Mouse (Mus musculus) neural tube, embryonic 13.5 days (tissue): ENCODE results near the gene Psen1. TPM values are rescaled to one million over a fixed set of nuclear protein-coding genes. Genes with fewer than 3 reads are reported as not detected.
A peak's percentile ranks its signal among the peaks of the same experiment; 100 is the strongest.

Source experiments
- ATAC-seq: fragments of 200-750 bp; cut with Nextera tagmentation; 2 replicates; pipeline ENCODE4 v1.8.0; 2017; ENCODE audit warnings: low read depth, mild to moderate bottlenecking, moderate TSS enrichment, moderate library complexity
- H3K27ac ChIP-seq: fragments of 300-500 bp; sonication (generic); replicated peaks from 2 replicates; pipeline ENCODE4 v1.5.1; 2015; ENCODE audit warnings: moderate library complexity, mild to moderate bottlenecking, inconsistent platforms
- H3K27me3 ChIP-seq: fragments of 300-500 bp; sonication (generic); 2 replicates; pipeline ENCODE4 v1.6.1; 2015; ENCODE audit warnings: mild to moderate bottlenecking, inconsistent platforms
- H3K36me3 ChIP-seq: fragments of 300-500 bp; sonication (generic); 2 replicates; pipeline ENCODE4 v1.6.1; 2015; ENCODE audit warnings: mild to moderate bottlenecking, inconsistent platforms
- H3K4me1 ChIP-seq: fragments of 300-500 bp; sonication (generic); replicated peaks from 2 replicates; pipeline ENCODE4 v1.6.1; 2015; ENCODE audit warnings: inconsistent platforms
- H3K4me2 ChIP-seq: fragments of 300-500 bp; sonication (generic); 2 replicates; pipeline ENCODE4 v1.6.1; 2015; ENCODE audit warnings: inconsistent platforms, mild to moderate bottlenecking, moderate library complexity
- H3K4me3 ChIP-seq: fragments of 300-500 bp; sonication (generic); 2 replicates; pipeline ENCODE4 v1.5.1; 2015; ENCODE audit warnings: mild to moderate bottlenecking, inconsistent platforms
- H3K9ac ChIP-seq: fragments of 300-500 bp; sonication (generic); 2 replicates; pipeline ENCODE4 v1.6.1; 2015; ENCODE audit warnings: moderate library complexity, mild to moderate bottlenecking, inconsistent platforms
- H3K9me3 ChIP-seq: fragments of 300-500 bp; sonication (generic); 2 replicates; pipeline ENCODE4 v1.6.1; 2016; ENCODE audit warnings: inconsistent platforms
- WGBS: fragments of 180-500 bp; shearing (Covaris S2); methylation state at CpG from one replicate; pipeline ENCODE4 v1.1.7; 2015; 5-methylcytosine and 5-hydroxymethylcytosine counted together
- polyA plus RNA-seq: library from polyadenylated mRNA; unstranded; fragments of >200 nt; fragmentation: Nextera tagmentation; extraction: Ambion mirVana; gene quantifications from 2 replicates; pipeline ENCODE4 v1.2.1, GENCODE M21; 2015

Psen1 gene
- polyA plus RNA-seq, 1 experiment from 2014 or later = 70.0 TPM

DNA sequence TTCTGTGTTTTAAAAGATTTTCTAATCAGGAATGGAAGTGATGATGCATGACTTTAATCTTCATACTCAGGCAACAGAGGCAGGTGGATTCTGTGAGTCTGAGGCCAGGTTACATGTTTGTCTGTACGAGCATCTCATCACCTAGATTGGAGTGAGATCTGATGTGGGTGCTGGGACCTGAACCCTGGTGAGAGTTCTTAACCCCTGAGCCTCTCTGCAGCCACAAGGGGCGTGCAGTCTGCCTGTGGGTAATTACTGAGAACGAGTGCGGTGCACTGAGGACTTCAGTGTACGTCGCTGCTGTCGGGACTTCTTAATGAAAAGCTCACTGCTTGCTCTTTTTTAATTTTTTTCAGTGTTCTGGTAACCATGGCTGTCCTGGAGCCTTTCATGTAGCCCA, 13.7 kb downstream of the Psen1 start:
- Histone ChIP-seq H3K27me3 (no peaks in the 10 kb centered on the region), H3K4me1 (peaks cover 13% of the 10 kb centered on the region; the same call in 1 of the 2 replicates), H3K36me3 (peaks cover 46% of the 10 kb centered on the region), H3K9ac (no peak overlapping the region), H3K4me2 (no peak overlapping the region), H3K27ac (no peak overlapping the region), H3K9me3 (no peaks in the 10 kb centered on the region), H3K4me3 (no peak overlapping the region)
- no peak for ATAC-seq
- 93% methylated on average over 7 of the region's 7 CpGs for WGBS

DNA sequence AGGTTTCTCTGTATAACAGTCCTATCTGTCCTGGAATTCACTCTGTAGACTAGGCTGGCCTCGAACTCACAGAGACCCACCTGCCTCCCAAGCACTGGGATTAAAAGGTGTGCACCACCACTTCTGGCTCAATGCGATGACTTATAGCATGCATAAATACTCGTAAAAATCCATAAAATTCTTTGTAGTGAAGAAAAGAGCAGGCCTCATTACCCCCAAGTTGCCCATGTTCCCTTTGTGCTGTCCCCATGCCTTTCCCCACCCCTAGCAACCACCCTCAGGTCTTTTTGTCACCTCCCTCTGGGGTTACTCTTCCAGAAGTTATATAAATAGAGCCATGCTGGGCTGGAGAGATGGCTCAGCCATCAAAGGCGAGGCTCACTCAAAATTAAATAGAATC, 14.8 kb downstream of the Psen1 start:
- Histone ChIP-seq H3K36me3 (peaks cover 48% of the 10 kb centered on the region), H3K4me3 (no peak overlapping the region), H3K27ac (no peak overlapping the region), H3K9me3 (no peaks in the 10 kb centered on the region), H3K4me1 (peaks cover 13% of the 10 kb centered on the region; the same call in 1 of the 2 replicates), H3K9ac (no peak overlapping the region), H3K27me3 (no peaks in the 10 kb centered on the region), H3K4me2 (no peak overlapping the region)
- WGBS = 19% methylated on average over 4 of the region's 4 CpGs
- ATAC-seq = no peak

DNA sequence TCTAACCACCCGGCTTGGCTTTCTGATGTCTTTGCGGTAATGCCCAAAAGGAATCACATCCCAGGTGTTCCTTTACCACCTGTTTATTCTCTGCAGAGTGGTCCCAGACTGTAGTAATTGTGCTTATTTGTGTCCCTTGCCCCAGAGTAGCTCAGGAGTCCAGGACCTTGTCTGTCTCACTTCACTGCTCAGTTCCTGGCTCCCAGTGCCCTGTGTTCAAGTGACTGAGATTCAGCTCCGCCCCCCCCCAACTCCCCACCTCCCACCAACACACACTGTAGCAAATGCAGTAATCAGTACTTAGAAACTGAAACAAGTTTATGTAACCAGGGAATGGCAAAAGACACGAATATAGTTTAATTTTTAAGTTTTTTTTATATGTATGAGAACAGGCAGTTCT, 19.0 kb downstream of the Psen1 start:
- H3K36me3 ChIP-seq = peaks cover 22% of the 10 kb centered on the region
- 0 out of 2 replicates have a peak, but pooled peaks cover 6% of the 10 kb centered on the region for H3K4me1 ChIP-seq
- ATAC-seq = no peak
- 69% methylated on average over 4 of the region's 4 CpGs for WGBS
- H3K9ac ChIP-seq = no peak overlapping the region
- no peaks in the 10 kb centered on the region for H3K27me3 ChIP-seq
- H3K4me2 ChIP-seq = no peak overlapping the region
- H3K4me3 ChIP-seq = no peak overlapping the region
- no peak overlapping the region for H3K27ac ChIP-seq
- no peaks in the 10 kb centered on the region for H3K9me3 ChIP-seq

DNA sequence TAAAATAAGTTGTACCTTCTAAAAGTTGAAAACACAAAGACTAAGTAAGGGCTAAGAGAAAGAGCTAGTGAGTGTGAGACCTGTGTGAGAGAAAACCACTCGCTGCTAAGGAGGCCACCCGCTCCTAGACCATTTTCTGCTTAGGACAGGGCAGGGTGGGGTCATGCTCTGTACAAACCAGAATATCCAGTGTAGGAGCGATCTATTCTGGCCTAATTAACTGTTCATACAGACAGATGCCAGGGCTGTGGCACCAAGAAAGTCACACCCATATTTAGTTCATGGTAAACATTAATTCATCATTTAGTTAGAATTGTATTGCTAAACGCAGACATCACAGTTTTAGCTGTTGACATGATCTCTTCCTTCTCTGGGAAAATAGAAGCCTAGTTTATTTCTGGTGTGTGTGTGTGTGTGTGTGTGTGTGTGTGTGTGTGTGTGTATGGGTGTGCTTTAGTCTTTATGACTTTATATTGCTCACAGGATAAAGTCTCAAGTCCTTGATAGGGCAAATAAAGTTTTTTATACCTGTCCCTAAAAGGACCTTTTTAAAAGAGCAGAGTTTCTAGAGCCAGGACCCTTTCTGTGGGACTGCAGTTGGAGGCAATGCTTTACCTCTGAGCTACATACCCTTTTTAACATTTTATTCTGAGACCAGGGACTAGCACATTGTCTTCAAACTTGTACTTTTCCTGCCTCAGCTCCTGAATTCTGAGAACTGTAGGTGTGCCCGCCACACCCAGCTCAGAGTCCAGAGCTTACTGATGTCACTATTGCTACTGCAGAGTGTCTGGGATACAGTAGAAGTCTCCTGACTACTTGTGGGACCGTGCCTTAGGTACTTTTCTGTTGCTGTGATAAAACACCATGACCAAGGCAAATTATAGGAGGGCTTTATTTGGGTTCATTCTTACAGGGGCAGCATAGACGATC, 20.5 kb downstream of the Psen1 start:
- Histone ChIP-seq H3K27me3 (no peaks in the 10 kb centered on the region), H3K9ac (no peak overlapping the region), H3K27ac (no peak overlapping the region), H3K4me2 (no peak overlapping the region), H3K4me3 (no peak overlapping the region), H3K4me1 (no peaks in the 10 kb centered on the region), H3K9me3 (no peaks in the 10 kb centered on the region), H3K36me3 (peaks cover 37% of the 10 kb centered on the region)
- no peak for ATAC-seq
- 85% methylated on average over 7 of the region's 7 CpGs for WGBS

DNA sequence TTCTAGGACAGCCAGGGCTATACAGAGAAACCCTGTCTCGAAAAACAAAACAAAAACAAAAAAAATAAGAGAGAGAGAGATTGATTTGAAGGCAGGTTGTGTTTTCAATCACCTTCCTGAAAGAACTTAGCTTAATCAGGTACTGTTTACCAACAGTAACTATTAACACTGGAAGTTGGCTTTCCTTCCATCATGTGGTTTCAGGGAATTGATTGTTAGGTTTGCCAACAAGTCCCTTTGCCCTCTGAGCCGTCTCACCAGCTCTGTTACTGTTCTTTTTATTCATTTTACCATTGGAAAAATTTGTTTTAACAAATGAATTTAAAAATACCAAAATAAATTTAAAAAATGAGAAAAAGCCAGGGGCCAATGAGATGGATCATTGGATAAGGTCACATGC, 22.0 kb downstream of the Psen1 start:
- WGBS = 96% methylated on average over 2 of the region's 2 CpGs
- Histone ChIP-seq H3K9me3 (no peaks in the 10 kb centered on the region), H3K4me2 (no peak overlapping the region), H3K27ac (no peak overlapping the region), H3K36me3 (peaks cover 40% of the 10 kb centered on the region), H3K27me3 (no peaks in the 10 kb centered on the region), H3K9ac (no peak overlapping the region), H3K4me1 (no peaks in the 10 kb centered on the region), H3K4me3 (no peak overlapping the region)
- no peak for ATAC-seq

DNA sequence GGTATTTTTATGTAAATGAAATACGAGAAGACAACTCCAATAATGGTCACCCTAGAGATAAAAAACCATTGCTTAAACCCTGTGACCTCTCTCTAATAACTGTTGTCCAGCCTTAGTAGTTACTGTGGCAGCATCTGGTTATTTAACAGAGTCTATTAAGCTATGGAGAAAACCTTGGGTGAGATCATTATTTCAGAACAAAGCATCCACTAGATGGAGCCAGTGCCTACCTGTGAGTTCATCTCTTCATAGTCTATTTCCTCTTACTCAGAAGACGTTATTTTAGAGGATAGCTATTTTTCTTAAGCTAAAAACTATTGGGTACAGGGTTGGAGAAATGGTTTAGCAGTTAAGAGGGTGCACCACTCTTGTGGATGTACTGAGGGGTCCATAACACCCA, 25.8 kb downstream of the Psen1 start:
- Histone ChIP-seq H3K27me3 (no peaks in the 10 kb centered on the region), H3K4me3 (no peak overlapping the region), H3K27ac (no peak overlapping the region), H3K9me3 (no peaks in the 10 kb centered on the region), H3K36me3 (peaks cover 59% of the 10 kb centered on the region), H3K4me1 (no peaks in the 10 kb centered on the region), H3K9ac (no peak overlapping the region), H3K4me2 (no peak overlapping the region)
- peak; percentile 32; the same call in 1 of the 2 replicates for ATAC-seq
- WGBS = 55% methylated on average over 2 of the region's 2 CpGs

DNA sequence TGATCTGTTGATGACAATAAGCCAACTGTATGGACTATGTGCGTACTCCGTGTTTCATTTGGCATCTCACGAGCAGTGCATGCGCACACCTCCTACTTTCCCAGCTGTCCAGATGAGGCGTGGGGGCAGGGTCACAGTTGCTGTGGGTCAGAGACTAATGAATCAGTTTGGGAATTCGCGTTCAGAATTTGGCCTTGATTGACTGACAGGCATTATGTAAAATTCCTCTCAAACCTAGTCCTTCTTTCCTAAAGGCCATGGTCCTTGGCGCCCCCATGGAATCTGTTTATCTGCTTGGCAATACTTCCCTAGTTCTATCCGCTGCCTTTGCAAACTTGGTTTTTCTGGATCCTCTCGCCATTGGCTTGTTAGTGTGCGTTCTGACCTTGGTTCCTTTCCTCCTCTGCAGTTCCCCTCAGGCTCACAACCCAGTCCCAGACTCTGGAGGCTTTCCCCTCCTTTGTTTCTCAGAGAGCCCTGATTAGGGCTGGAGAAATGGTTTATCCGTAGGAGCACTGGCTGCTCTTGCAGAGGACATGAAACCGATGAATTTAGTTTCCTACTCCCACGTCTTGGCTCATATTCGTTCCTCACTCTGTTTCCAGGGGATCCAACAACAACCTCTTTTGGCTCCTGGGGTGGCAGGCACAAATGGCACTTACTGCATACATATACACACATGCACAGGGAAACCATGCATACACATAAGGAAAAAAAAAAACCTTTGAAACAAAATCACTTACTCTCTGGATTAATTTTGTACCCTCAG, 28.6 kb downstream of the Psen1 start:
- no peaks in the 10 kb centered on the region for H3K4me1 ChIP-seq
- no peak overlapping the region for H3K4me3 ChIP-seq
- H3K4me2 ChIP-seq = no peak overlapping the region
- WGBS = 94% methylated on average over 15 of the region's 15 CpGs
- H3K27ac ChIP-seq = no peak overlapping the region
- H3K27me3 ChIP-seq = no peaks in the 10 kb centered on the region
- ATAC-seq = no peak
- H3K36me3 ChIP-seq = peaks cover 80% of the 10 kb centered on the region
- H3K9ac ChIP-seq = no peak overlapping the region
- H3K9me3 ChIP-seq = no peaks in the 10 kb centered on the region

DNA sequence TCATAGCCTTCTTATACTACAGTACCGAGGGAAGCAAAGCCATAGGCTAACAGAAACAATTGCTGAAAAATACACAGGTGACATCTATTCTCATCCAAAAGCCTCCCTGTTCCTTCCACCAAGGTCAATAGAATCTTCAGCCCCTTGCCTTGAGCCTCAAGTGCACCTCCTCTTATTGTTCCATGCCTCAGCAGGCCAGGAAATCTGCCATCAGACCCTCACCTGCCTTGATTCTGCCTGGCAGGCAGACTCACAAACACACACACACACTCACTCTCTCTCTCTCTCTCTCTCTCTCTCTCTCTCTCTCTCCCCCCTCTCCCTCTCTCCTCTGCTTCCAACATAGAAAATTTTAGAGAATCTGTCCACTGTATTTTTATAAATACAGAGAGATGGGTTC, 31.5 kb downstream of the Psen1 start:
- H3K27ac ChIP-seq = no peak overlapping the region
- H3K4me1 ChIP-seq = no peaks in the 10 kb centered on the region
- peaks cover 78% of the 10 kb centered on the region for H3K36me3 ChIP-seq
- H3K4me2 ChIP-seq = no peak overlapping the region
- H3K9me3 ChIP-seq = no peaks in the 10 kb centered on the region
- no peak overlapping the region for H3K9ac ChIP-seq
- no peak for ATAC-seq
- WGBS = 100% methylated on average over 1 of the region's 1 CpGs
- no peaks in the 10 kb centered on the region for H3K27me3 ChIP-seq
- H3K4me3 ChIP-seq = no peak overlapping the region

DNA sequence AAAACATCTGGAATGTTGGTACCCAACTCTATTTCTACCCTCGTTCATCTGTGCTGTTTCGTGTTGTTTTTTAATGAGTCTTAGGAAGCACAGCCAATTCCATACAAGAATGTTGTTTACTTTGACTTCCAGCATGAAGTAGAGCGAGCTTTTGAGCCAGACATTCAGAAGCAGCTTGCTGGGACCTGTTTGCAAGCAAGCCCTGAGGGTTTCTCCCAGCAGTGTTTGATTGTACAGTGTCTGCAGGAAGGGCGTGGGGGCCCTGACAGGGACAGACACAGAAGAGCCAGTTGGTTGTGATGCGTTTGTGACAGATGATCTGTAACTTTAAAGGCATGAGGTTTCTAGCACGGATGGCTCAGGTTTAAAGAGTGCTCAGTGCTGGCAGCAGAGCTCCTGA, 33.3 kb downstream of the Psen1 start:
- no peak for ATAC-seq
- Histone ChIP-seq H3K27me3 (no peaks in the 10 kb centered on the region), H3K9ac (no peak overlapping the region), H3K27ac (no peak overlapping the region), H3K4me2 (no peak overlapping the region), H3K4me3 (no peak overlapping the region), H3K9me3 (no peaks in the 10 kb centered on the region), H3K4me1 (no peaks in the 10 kb centered on the region), H3K36me3 (peaks cover 80% of the 10 kb centered on the region)
- 77% methylated on average over 6 of the region's 6 CpGs for WGBS

DNA sequence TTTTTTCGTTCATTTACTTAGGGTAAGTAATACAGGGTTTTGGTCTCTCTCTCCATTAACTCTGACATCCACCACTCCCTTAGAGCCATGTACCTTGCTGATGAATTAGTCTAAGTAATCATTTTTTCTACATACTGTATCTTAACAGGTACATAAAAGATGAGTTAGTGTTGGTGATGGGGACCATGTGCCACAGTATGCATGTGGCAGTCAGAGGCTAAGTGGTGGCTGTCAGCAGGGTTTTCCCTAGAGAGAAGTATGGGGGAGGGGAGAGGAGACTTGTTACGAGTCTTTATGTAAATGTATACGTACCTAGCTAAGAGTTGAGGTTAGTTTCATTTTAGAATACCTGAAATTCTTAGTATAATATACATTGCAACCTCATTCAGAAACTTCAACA, 35.1 kb downstream of the Psen1 start:
- peaks cover 81% of the 10 kb centered on the region for H3K36me3 ChIP-seq
- 81% methylated on average over 3 of the region's 3 CpGs for WGBS
- no peak for ATAC-seq
- H3K4me3 ChIP-seq = no peak overlapping the region
- H3K27ac ChIP-seq = no peak overlapping the region
- H3K9me3 ChIP-seq = no peaks in the 10 kb centered on the region
- no peaks in the 10 kb centered on the region for H3K27me3 ChIP-seq
- H3K4me2 ChIP-seq = no peak overlapping the region
- H3K9ac ChIP-seq = no peak overlapping the region
- H3K4me1 ChIP-seq = no peaks in the 10 kb centered on the region

DNA sequence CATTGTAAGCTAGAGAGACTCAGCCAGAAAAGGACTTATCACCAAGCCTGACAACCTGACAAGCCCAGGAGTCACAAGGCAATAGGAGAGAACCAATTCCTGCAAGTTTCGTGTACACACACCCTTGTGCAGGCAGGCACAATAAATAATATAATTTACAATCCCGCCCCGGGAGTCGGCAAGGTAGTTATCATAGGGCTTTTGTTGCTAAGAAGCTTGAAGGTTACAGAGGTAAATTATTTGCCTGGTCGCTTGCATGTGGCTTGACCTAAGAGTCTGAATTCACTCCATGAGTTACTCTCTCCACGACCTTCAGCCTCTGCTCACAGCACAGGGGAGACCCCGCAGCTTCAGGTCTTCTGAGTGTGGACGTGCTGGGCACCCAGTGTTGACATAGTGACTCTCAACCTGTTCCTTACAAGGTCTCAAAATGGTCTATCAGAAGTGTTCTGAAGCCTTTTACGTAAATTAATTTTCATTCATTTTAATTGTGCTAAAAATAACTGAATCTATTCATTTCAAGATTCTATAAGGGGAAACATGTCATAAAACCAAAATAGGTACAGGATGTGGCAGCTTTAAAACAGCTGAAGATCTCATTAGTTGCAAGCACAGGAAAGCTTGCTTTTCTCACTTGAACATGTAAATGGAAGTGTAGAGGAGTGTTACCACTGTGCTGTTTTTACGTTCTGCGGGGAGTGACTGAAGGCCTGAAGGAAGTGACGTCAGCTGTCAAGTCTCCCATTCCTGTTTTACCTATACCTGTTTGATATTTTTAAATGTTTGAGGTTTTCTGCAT, 38.8 kb downstream of the Psen1 start:
- Histone ChIP-seq H3K4me2 (no peak overlapping the region), H3K4me1 (no peaks in the 10 kb centered on the region), H3K9ac (no peak overlapping the region), H3K27me3 (no peaks in the 10 kb centered on the region), H3K36me3 (peaks cover 90% of the 10 kb centered on the region), H3K27ac (no peak overlapping the region), H3K9me3 (no peaks in the 10 kb centered on the region), H3K4me3 (no peak overlapping the region)
- no peak for ATAC-seq
- WGBS = 77% methylated on average over 12 of the region's 12 CpGs

DNA sequence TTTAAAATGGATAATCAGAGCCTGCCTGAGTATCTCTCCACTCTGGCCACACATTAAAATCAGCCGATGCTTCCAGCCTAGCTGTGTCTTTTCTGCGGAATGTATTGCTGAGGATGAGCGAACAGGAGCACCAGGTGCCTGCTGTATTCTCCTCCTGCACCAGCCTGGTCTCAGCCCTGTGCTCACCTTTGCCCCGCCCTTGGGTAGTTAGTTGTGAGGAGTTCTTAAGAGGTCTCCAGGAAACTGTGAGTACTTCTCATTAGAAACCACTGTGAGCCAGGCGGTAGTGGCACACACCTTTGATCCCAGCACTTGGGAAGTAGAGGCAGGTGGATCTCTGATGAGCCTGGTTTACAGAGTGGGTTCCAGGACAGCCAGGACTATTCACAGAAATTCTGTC, 44.3 kb downstream of the Psen1 start:
- 96% methylated on average over 5 of the region's 5 CpGs for WGBS
- no peak for ATAC-seq

More for the DNA sequence above, 44.3 kb downstream of the Psen1 start:
- H3K27ac ChIP-seq = no peak overlapping the region
- H3K9ac ChIP-seq = no peak overlapping the region
- no peaks in the 10 kb centered on the region for H3K4me1 ChIP-seq
- H3K4me2 ChIP-seq = no peak overlapping the region
- peaks cover 98% of the 10 kb centered on the region for H3K36me3 ChIP-seq
- no peaks in the 10 kb centered on the region for H3K9me3 ChIP-seq
- H3K4me3 ChIP-seq = no peak overlapping the region
- no peaks in the 10 kb centered on the region for H3K27me3 ChIP-seq
